Mouse (Mus musculus) testis, postnatal 14 days (tissue): ENCODE measurements around the gene Tjap1.

Source experiments
- DNase-seq: peaks from one replicate; pipeline ENCODE4 v3.0.0; 2021; ENCODE audit warnings: low spot score

Gene Tjap1

GRCm38 (mm10) chr17:46252571-46253451 is 30.0 kb downstream of the Tjap1 start:
- DNase-seq = no peak

GRCm38 (mm10) chr17:46251174-46251573 is 31.7 kb downstream of the Tjap1 start:
- no peak for DNase-seq

GRCm38 (mm10) chr17:46248189-46248522 is 34.7 kb downstream of the Tjap1 start:
- no peak for DNase-seq

GRCm38 (mm10) chr17:46247512-46248188 is 35.2 kb downstream of the Tjap1 start, which contains the start of the genes Polr1c and Yipf3:
Polr1c (minus strand) TSS chr17:46248054.
Yipf3 (plus strand) TSS chr17:46248080.
- peak; percentile 95 for DNase-seq

GRCm38 (mm10) chr17:46244579-46244978 is 38.2 kb downstream of the Tjap1 start:
- DNase-seq = no peak

GRCm38 (mm10) chr17:46243624-46244023 is 39.2 kb downstream of the Tjap1 start:
- DNase-seq = no peak

- DNase-seq = no peak
Measured at GRCm38 (mm10) chr17:46242993-46243392, 39.8 kb downstream of the Tjap1 start.

- DNase-seq = no peak
Measured at GRCm38 (mm10) chr17:46242274-46242673, 40.6 kb downstream of the Tjap1 start.

GRCm38 (mm10) chr17:46241471-46241870 is 41.4 kb downstream of the Tjap1 start:
- DNase-seq = no peak

GRCm38 (mm10) chr17:46239516-46240114 is 43.2 kb downstream of the Tjap1 start:
- DNase-seq = no peak

GRCm38 (mm10) chr17:46237480-46237879 is 45.3 kb downstream of the Tjap1 start:
- DNase-seq = no peak

- DNase-seq = no peak
Measured at GRCm38 (mm10) chr17:46237079-46237478, 45.7 kb downstream of the Tjap1 start.

GRCm38 (mm10) chr17:46236067-46236466 is 46.8 kb downstream of the Tjap1 start:
- no peak for DNase-seq

GRCm38 (mm10) chr17:46227576-46227975 is 55.2 kb downstream of the Tjap1 start:
- no peak for DNase-seq

GRCm38 (mm10) chr17:46221601-46222000 is 61.2 kb downstream of the Tjap1 start:
- no peak for DNase-seq

GRCm38 (mm10) chr17:46210550-46210949 is 72.3 kb downstream of the Tjap1 start:
- DNase-seq = no peak
